In the genomic region with DNA sequence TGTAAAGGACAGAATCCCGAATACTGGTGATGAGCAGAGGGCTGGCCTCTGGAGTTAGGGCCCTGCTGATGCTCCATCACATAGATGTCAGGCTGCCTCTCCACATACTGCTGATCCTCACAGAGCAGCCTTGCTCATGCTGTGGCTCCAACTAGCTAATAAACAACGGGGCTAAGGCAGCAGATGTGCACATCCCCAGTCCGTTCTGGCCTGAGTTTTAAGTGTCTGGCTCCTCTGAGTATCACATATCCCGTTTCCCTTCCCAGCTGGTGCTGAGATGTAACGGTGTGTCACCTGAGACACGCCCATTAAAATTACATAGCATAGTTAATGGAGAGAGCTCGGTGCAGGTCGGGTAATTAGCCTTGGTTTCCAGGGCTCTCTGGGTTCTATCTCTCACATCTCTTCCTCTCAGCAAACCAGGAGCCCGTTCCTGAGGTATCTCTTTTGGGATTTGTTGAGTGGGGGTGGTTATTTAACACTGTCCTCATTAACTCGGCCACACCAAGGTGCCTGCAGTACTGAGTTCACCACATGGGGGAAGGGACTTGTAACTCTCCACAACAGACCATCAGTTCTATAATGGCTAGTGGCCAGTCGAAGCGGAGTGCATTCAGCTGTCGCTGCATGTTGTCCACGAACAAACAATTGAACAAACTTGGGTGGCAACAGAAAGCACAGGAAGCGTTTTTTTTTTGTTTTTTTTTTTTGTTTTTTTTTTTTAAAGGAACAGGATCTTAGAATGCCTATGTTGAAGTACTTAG, we compare ENCODE assay signal across 9 mouse cellular contexts.
DNase-seq lines count a peak whose midpoint lies in the region; ATAC-seq and TF ChIP-seq lines count a peak whose summit lies in the region.
"Had no signal": no experiment of that assay in that cellular context is flagged by ENCODE, and none has a peak within 500 bp of the region (broad histone marks: within the 10 kb centered on the region; RNA-seq: fewer than 3 reads in every experiment).

No protein-coding gene starts in this region.

- no peak overlapping the region for H3K4me2 ChIP-seq in forebrain, embryonic 11.5 days (ENCODE audit: low read depth, low read length, severe bottlenecking)
- H3K4me2 ChIP-seq in limb, embryonic 14.5 days (replicated peaks; ENCODE audit: low read depth, low read length, severe bottlenecking) = no peak overlapping the region
- H3K4me2 ChIP-seq: heart, embryonic 15.5 days had no signal

- WGBS in forebrain, embryonic 11.5 days = 47% methylated on average over 15 of the region's 15 CpGs
- WGBS in forebrain, embryonic 10.5 days = 54% methylated on average over 15 of the region's 15 CpGs
- 16% methylated on average over 15 of the region's 15 CpGs for WGBS in limb, embryonic 14.5 days

- no peak overlapping the region for H3K27ac ChIP-seq in forebrain, embryonic 11.5 days (ENCODE audit: low read depth, low read length)
- no peak overlapping the region for H3K27ac ChIP-seq in forebrain, embryonic 10.5 days
- H3K27ac ChIP-seq in limb, embryonic 14.5 days (replicated peaks; ENCODE audit: low read depth, low read length) = no peak overlapping the region
- H3K27ac ChIP-seq: heart, embryonic 15.5 days had no signal

- no peak for DNase-seq in forebrain, embryonic 11.5 days (ENCODE audit: low spot score)
- DNase-seq in forebrain, embryonic 10.5 days (ENCODE audit: extremely low spot score, low spot score) = no peak
- DNase-seq in retina, postnatal 1 day = peak; percentile 47
- DNase-seq in retina, embryonic 14.5 days (ENCODE audit: low spot score) = no peak
- no peak for DNase-seq in limb, embryonic 14.5 days (ENCODE audit: low spot score)
- no peak for DNase-seq in ovary, postnatal 14 days (ENCODE audit: low spot score)
- DNase-seq in urinary bladder, adult 18-20 months (ENCODE audit: low spot score in 2 of 2) = no peak
- DNase-seq in ovary, postnatal 36 days (ENCODE audit: low spot score) = no peak

- no peaks in the 10 kb centered on the region for H3K36me3 ChIP-seq in forebrain, embryonic 11.5 days (ENCODE audit: control insufficient read depth, insufficient read depth, low read length)
- H3K36me3 ChIP-seq in forebrain, embryonic 10.5 days (replicated peaks) = no peaks in the 10 kb centered on the region
- no peaks in the 10 kb centered on the region for H3K36me3 ChIP-seq in limb, embryonic 14.5 days (ENCODE audit: control insufficient read depth, insufficient read depth, low read length)
- H3K36me3 ChIP-seq: heart, embryonic 15.5 days had no signal

- H3K4me3 ChIP-seq in forebrain, embryonic 11.5 days (ENCODE audit: low read depth, low read length) = no peak overlapping the region
- H3K4me3 ChIP-seq in forebrain, embryonic 10.5 days = no peak overlapping the region
- no peak overlapping the region for H3K4me3 ChIP-seq in limb, embryonic 14.5 days (replicated peaks; ENCODE audit: low read length)
- H3K4me3 ChIP-seq: heart, embryonic 15.5 days had no signal

- ATAC-seq in forebrain, embryonic 11.5 days (replicated peaks; ENCODE audit: low FRiP score) = peak; percentile 67; the same call in 1 of the 2 replicates
- peak; percentile 32; the same call in 1 of the 2 replicates for ATAC-seq in limb, embryonic 14.5 days (ENCODE audit: low FRiP score, low read depth)

- TF ChIP-seq POLR2A in limb, embryonic 14.5 days (IDR thresholded peaks at IDR 0.05; ENCODE audit: borderline replicate concordance, extremely low read depth, insufficient read depth, insufficient read length) = no peak

- peaks cover 4% of the 10 kb centered on the region; the same call in 1 of the 2 replicates for H3K4me1 ChIP-seq in forebrain, embryonic 11.5 days (replicated peaks; ENCODE audit: control insufficient read depth, insufficient read depth, low read length)
- peaks cover 30% of the 10 kb centered on the region for H3K4me1 ChIP-seq in forebrain, embryonic 10.5 days
- peaks cover 13% of the 10 kb centered on the region for H3K4me1 ChIP-seq in limb, embryonic 14.5 days (ENCODE audit: control insufficient read depth, insufficient read depth, low read length)
- H3K4me1 ChIP-seq: heart, embryonic 15.5 days had no signal

- H3K9ac ChIP-seq in forebrain, embryonic 11.5 days (ENCODE audit: low read length) = no peak overlapping the region
- no peak overlapping the region for H3K9ac ChIP-seq in limb, embryonic 14.5 days (ENCODE audit: low read depth, low read length, severe bottlenecking)
- H3K9ac ChIP-seq: heart, embryonic 15.5 days had no signal

- H3K9me3 ChIP-seq in forebrain, embryonic 11.5 days (ENCODE audit: control insufficient read depth, low read length) = no peaks in the 10 kb centered on the region
- no peaks in the 10 kb centered on the region for H3K9me3 ChIP-seq in forebrain, embryonic 10.5 days
- no peaks in the 10 kb centered on the region for H3K9me3 ChIP-seq in limb, embryonic 14.5 days (ENCODE audit: control insufficient read depth, low read length)
- H3K9me3 ChIP-seq: heart, embryonic 15.5 days had no signal

- H3K27me3 ChIP-seq in forebrain, embryonic 11.5 days (ENCODE audit: control insufficient read depth, insufficient read depth, low read length) = no peaks in the 10 kb centered on the region
- no peaks in the 10 kb centered on the region for H3K27me3 ChIP-seq in forebrain, embryonic 10.5 days (ENCODE audit: poor library complexity, severe bottlenecking)
- H3K27me3 ChIP-seq in limb, embryonic 14.5 days (ENCODE audit: control insufficient read depth, insufficient read depth, low read length) = no peaks in the 10 kb centered on the region
- H3K27me3 ChIP-seq: heart, embryonic 15.5 days had no signal
